In genomic region chr8:46210404-46211315, GRCm38 (mm10) we compare ENCODE assay signal across 8 mouse cellular contexts. TPM values are rescaled to one million over a fixed set of nuclear protein-coding genes. Genes with fewer than 3 reads are reported as not detected.
DNase-seq lines count a peak whose midpoint lies in the region; ATAC-seq and TF ChIP-seq lines count a peak whose summit lies in the region.

Gene Slc25a4 (minus strand): TSS chr8:46211284.

- dilution Hi-C loops in CH12.LX (cut with MboI; ENCODE audit: extremely low pct_ligation_motif_present, extremely low pct_unique_long_range_greater_than_20kb, low sequenced_read_pairs): no loop called here

- peaks cover 2 to 35% of the 10 kb centered on the region in 2 experiments; a peak in 2 of 4 replicates for H3K4me1 ChIP-seq in CH12.LX (ENCODE audit: control insufficient read depth in 1 of 2, insufficient read depth in 2 of 2)
- H3K4me1 ChIP-seq in forebrain, embryonic 14.5 days (ENCODE audit: control insufficient read depth, insufficient read depth, low read length): peaks cover 25% of the 10 kb centered on the region
- H3K4me1 ChIP-seq in neural tube, embryonic 15.5 days: peaks cover 47% of the 10 kb centered on the region

- H3K4me3 ChIP-seq in CH12.LX (replicated peaks in 1 of 3; ENCODE audit: low read depth in 2 of 3, low read length in 2 of 3, poor library complexity in 1 of 3): peak within 1 kb of the TSS; percentile 73 to 93 (median 79)
- peak within 1 kb of the TSS; percentile 81 for H3K4me3 ChIP-seq in forebrain, embryonic 14.5 days (ENCODE audit: low read depth, low read length)
- peak within 1 kb of the TSS; percentile 76 for H3K4me3 ChIP-seq in neural tube, embryonic 15.5 days (replicated peaks)

- H3K9me3 ChIP-seq in CH12.LX (replicated peaks; ENCODE audit: low read length): no peaks in the 10 kb centered on the region
- H3K9me3 ChIP-seq in forebrain, embryonic 14.5 days (replicated peaks; ENCODE audit: control insufficient read depth, low read length): no peaks in the 10 kb centered on the region
- no peaks in the 10 kb centered on the region for H3K9me3 ChIP-seq in neural tube, embryonic 15.5 days (replicated peaks)

- H3K36me3 ChIP-seq in CH12.LX (replicated peaks in 1 of 2; ENCODE audit: control insufficient read depth in 1 of 2, insufficient read depth in 1 of 2, low read length in 1 of 2): peaks cover 30 to 37% of the 10 kb centered on the region in 2 experiments
- peaks cover 36% of the 10 kb centered on the region for H3K36me3 ChIP-seq in forebrain, embryonic 14.5 days (ENCODE audit: control insufficient read depth, insufficient read depth, low read length)
- peaks cover 26% of the 10 kb centered on the region for H3K36me3 ChIP-seq in neural tube, embryonic 15.5 days

- peak within 1 kb of the TSS; percentile 91 for H3K9ac ChIP-seq in CH12.LX (ENCODE audit: insufficient read depth, low read depth)
- peak within 1 kb of the TSS; percentile 98 for H3K9ac ChIP-seq in forebrain, embryonic 14.5 days (ENCODE audit: low read length)
- peak within 1 kb of the TSS; percentile 72 for H3K9ac ChIP-seq in neural tube, embryonic 15.5 days (replicated peaks)

- peak within 1 kb of the TSS; percentile 58; the same call in 1 of the 2 replicates for H3K27ac ChIP-seq in CH12.LX (ENCODE audit: insufficient read depth, low read depth)
- peak within 1 kb of the TSS; percentile 98 for H3K27ac ChIP-seq in forebrain, embryonic 14.5 days (ENCODE audit: low read depth, low read length)
- H3K27ac ChIP-seq in neural tube, embryonic 15.5 days (replicated peaks): peak within 1 kb of the TSS; percentile 99

- no peaks in the 10 kb centered on the region for H3K27me3 ChIP-seq in CH12.LX (replicated peaks)
- no peaks in the 10 kb centered on the region for H3K27me3 ChIP-seq in forebrain, embryonic 14.5 days (replicated peaks; ENCODE audit: control insufficient read depth, insufficient read depth, low read length)
- H3K27me3 ChIP-seq in neural tube, embryonic 15.5 days (replicated peaks): no peaks in the 10 kb centered on the region

- DNase-seq in CH12.LX (ENCODE audit: extremely low read depth): peak; percentile 92
- DNase-seq in c-Kit-positive CD71-positive TER-119-positive erythroid progenitor cells, embryonic 14.5 days (ENCODE audit: low spot score): peak; percentile 50
- DNase-seq in forebrain, embryonic 14.5 days (ENCODE audit: low spot score): peak; percentile 96
- DNase-seq in heart, postnatal 14 days: peak; percentile 98 to 99
- DNase-seq in layer of hippocampus, adult 11-12 months (ENCODE audit: low spot score): peak; percentile 97
- DNase-seq in lung, adult 18-20 months: peak; percentile 95 to 96
- DNase-seq in testis, postnatal 14 days (ENCODE audit: low spot score): peak; percentile 89

- H3K4me2 ChIP-seq in CH12.LX (ENCODE audit: insufficient read depth, low read depth, poor library complexity, severe bottlenecking): peak within 1 kb of the TSS; percentile 80; the same call in 1 of the 2 replicates
- H3K4me2 ChIP-seq in forebrain, embryonic 14.5 days (ENCODE audit: low read length): peak within 1 kb of the TSS; percentile 89
- peak within 1 kb of the TSS; percentile 78 for H3K4me2 ChIP-seq in neural tube, embryonic 15.5 days

- TF ChIP-seq CTCF in CH12.LX (conservative IDR thresholded peaks at IDR 0.05 in 1 of 2, IDR thresholded peaks at IDR 0.05 in 1 of 2; ENCODE audit: low read depth in 2 of 2, low read length in 2 of 2): no peak

- no peak for TF ChIP-seq EP300 in CH12.LX (IDR thresholded peaks at IDR 0.05; ENCODE audit: low read length)

- WGBS in forebrain, embryonic 14.5 days: 1% methylated on average over 80 of the region's 84 CpGs
- under 1% methylated on average over 76 of the region's 84 CpGs for WGBS in neural tube, embryonic 15.5 days

- intact Hi-C loops in heart, postnatal 14 days (cut with DNase I): no loop called here

- no peak for TF ChIP-seq RAD21 in CH12.LX (IDR thresholded peaks at IDR 0.05; ENCODE audit: low read depth, low read length)

- peak; percentile 99 for ATAC-seq in forebrain, embryonic 14.5 days
- peak; percentile 98 for ATAC-seq in neural tube, embryonic 15.5 days (ENCODE audit: low FRiP score)

- TF ChIP-seq POLR2A in CH12.LX (IDR thresholded peaks at IDR 0.05; ENCODE audit: low read depth, low read length): peak; percentile 100

- in situ Hi-C loops in CH12.LX (cut with MboI; ENCODE audit: low pct_ligation_motif_present, low pct_unique_long_range_greater_than_20kb, low sequenced_read_pairs): loop anchor here (25.0 kb wide), 1 partner anchor 727 kb away; no protein-coding TSS in a partner anchor

- H3K79me2 ChIP-seq in CH12.LX (replicated peaks; ENCODE audit: control insufficient read depth, extremely low read depth, insufficient read depth, poor library complexity, severe bottlenecking): peaks cover 19% of the 10 kb centered on the region

TF ChIP-seq in CH12.LX, 34 proteins besides CTCF, POLR2A, EP300 and RAD21:
- peak; percentile 73 for TF ChIP-seq HCFC1 (IDR thresholded peaks at IDR 0.05; ENCODE audit: low read depth, low read length)
- TF ChIP-seq TBP (conservative IDR thresholded peaks at IDR 0.05; ENCODE audit: low read depth, low read length): peak; percentile 95
- no peak for TF ChIP-seq E2F4 (IDR thresholded peaks at IDR 0.05; ENCODE audit: insufficient replicate concordance, low read depth, low read length)
- no peak for TF ChIP-seq SMC3 (IDR thresholded peaks at IDR 0.05; ENCODE audit: low read depth, low read length)
- TF ChIP-seq NRF1 (IDR thresholded peaks at IDR 0.05; ENCODE audit: low read depth, low read length): peak; percentile 60
- peak; percentile 54; the same call in 1 of the 2 replicates for TF ChIP-seq MYC (IDR thresholded peaks at IDR 0.05; ENCODE audit: low read depth, low read length)
- 0 out of 2 replicates have a peak, but pooled peaks have one; percentile 28 for TF ChIP-seq IRF4 (IDR thresholded peaks at IDR 0.05; ENCODE audit: low read depth, low read length)
- no peak for TF ChIP-seq ZKSCAN1 (IDR thresholded peaks at IDR 0.05; ENCODE audit: borderline replicate concordance, low read depth, low read length)
- TF ChIP-seq JUND (conservative IDR thresholded peaks at IDR 0.05; ENCODE audit: low read depth, low read length): no peak
- no peak for TF ChIP-seq USF2 (conservative IDR thresholded peaks at IDR 0.05; ENCODE audit: low read depth, low read length)
- no peak for TF ChIP-seq MAFK (IDR thresholded peaks at IDR 0.05; ENCODE audit: insufficient replicate concordance, low read length)
- no peak for TF ChIP-seq BHLHE40 (IDR thresholded peaks at IDR 0.05; ENCODE audit: low read depth, low read length)
- TF ChIP-seq KAT2A (IDR thresholded peaks at IDR 0.05; ENCODE audit: insufficient replicate concordance, low read length): 0 out of 2 replicates have a peak, but pooled peaks have one; percentile 54
- TF ChIP-seq ZMIZ1 (IDR thresholded peaks at IDR 0.05; ENCODE audit: low read depth, low read length): peak; percentile 98
- TF ChIP-seq USF1 (IDR thresholded peaks at IDR 0.05; ENCODE audit: low read depth, low read length): no peak
- TF ChIP-seq ETS1 (conservative IDR thresholded peaks at IDR 0.05; ENCODE audit: low read depth, low read length): no peak
- TF ChIP-seq RCOR1 (conservative IDR thresholded peaks at IDR 0.05; ENCODE audit: low read depth, low read length): no peak
- peak; percentile 89 for TF ChIP-seq ELF1 (IDR thresholded peaks at IDR 0.05; ENCODE audit: low read depth, low read length)
- TF ChIP-seq JUN (IDR thresholded peaks at IDR 0.05; ENCODE audit: insufficient read depth, low read depth, low read length): no peak
- peak; percentile 60 for TF ChIP-seq MEF2A (IDR thresholded peaks at IDR 0.05; ENCODE audit: borderline replicate concordance, low read depth, low read length)
- peak; percentile 100 for TF ChIP-seq CHD2 (IDR thresholded peaks at IDR 0.05; ENCODE audit: low read length)
- TF ChIP-seq ZC3H11A (IDR thresholded peaks at IDR 0.05; ENCODE audit: low read depth, low read length): no peak
- TF ChIP-seq SIN3A (IDR thresholded peaks at IDR 0.05; ENCODE audit: low read length): peak; percentile 67; the same call in 1 of the 2 replicates
- peak; percentile 25; the same call in 1 of the 2 replicates for TF ChIP-seq CHD1 (IDR thresholded peaks at IDR 0.05; ENCODE audit: low read depth, low read length)
- no peak for TF ChIP-seq UBTF (IDR thresholded peaks at IDR 0.05; ENCODE audit: low read depth, low read length)
- peak; percentile 89 for TF ChIP-seq MXI1 (IDR thresholded peaks at IDR 0.05; ENCODE audit: low read depth, low read length)
- peak; percentile 84 for TF ChIP-seq MAZ (IDR thresholded peaks at IDR 0.05; ENCODE audit: low read depth, low read length)
- peak; percentile 67; the same call in 1 of the 2 replicates for TF ChIP-seq MAX (IDR thresholded peaks at IDR 0.05; ENCODE audit: low read length)
- no peak for TF ChIP-seq PAX5 (IDR thresholded peaks at IDR 0.05; ENCODE audit: low read length)
- TF ChIP-seq POLR2AphosphoS2 (IDR thresholded peaks at IDR 0.05; ENCODE audit: low read depth, low read length): peak; percentile 71; the same call in 1 of the 2 replicates
- TF ChIP-seq NELFE (IDR thresholded peaks at IDR 0.05; ENCODE audit: low read depth, low read length): peak; percentile 99
- no peak for TF ChIP-seq GABPA (IDR thresholded peaks at IDR 0.05; ENCODE audit: insufficient replicate concordance, low read depth, low read length)
- TF ChIP-seq ZNF384 (IDR thresholded peaks at IDR 0.05; ENCODE audit: low read depth, low read length): no peak
- TF ChIP-seq TCF12 (IDR thresholded peaks at IDR 0.05; ENCODE audit: low read depth, low read length): peak; percentile 95

RNA-seq across cellular contexts. Expression of gene Slc25a4, which starts in this region (rescaled TPM):
- total RNA-seq in CH12.LX (2012; rRNA removed) (365 and 379 TPM in 2 replicates), CH12.LX (2014; rRNA removed) (403 and 410 TPM in 2 replicates)
- polyA plus RNA-seq in CH12.LX (2012; ENCODE audit: insufficient read length, low read depth): 476 and 483 TPM in 2 replicates
- polyA plus RNA-seq in forebrain, embryonic 14.5 days (2014; fragmentation: Nextera tagmentation; extraction: Ambion mirVana): 688 and 693 TPM in 2 replicates
- total RNA-seq in heart, postnatal 14 days (2021): 1,000 to 10,000 TPM; 4,839 to 4,843 TPM
- polyA plus RNA-seq in neural tube, embryonic 15.5 days (2015; fragmentation: Nextera tagmentation; extraction: Ambion mirVana): 979 and 1,100 TPM in 2 replicates

Comparison
In these comparisons a context has a peak if more than half of its experiments do, and no peak if none do; other contexts are left out.
1. Peak in every context shown above with its lines: DNase-seq, ATAC-seq, H3K4me3 ChIP-seq and H3K27ac ChIP-seq.
2. RNA of gene Slc25a4 (total RNA-seq): 4,839 to 4,843 TPM in heart, postnatal 14 days; 365 to 410 TPM in CH12.LX; every median in the first group is over 10 times any median in the second.